Mouse (Mus musculus) Muller cell, postnatal 12 days (primary cell): ENCODE data around the gene Smarca2.
"Not testable (repeated sequence)": the region's sequence is repeated elsewhere in the genome, so short reads cannot be mapped to it uniquely, and the experiment has no call there.

Source experiments
- DNase-seq: peaks from one replicate; pipeline ENCODE4 v3.0.0-alpha.2; 2015; ENCODE audit errors: inconsistent ontology term

The Smarca2 gene

GRCm38 (mm10) chr19:26690516-26690915 lies 85.7 kb downstream of the Smarca2 start:
- DNase-seq, result no peak

GRCm38 (mm10) chr19:26697107-26697506 lies 92.3 kb downstream of the Smarca2 start:
- no peak for DNase-seq

DNA sequence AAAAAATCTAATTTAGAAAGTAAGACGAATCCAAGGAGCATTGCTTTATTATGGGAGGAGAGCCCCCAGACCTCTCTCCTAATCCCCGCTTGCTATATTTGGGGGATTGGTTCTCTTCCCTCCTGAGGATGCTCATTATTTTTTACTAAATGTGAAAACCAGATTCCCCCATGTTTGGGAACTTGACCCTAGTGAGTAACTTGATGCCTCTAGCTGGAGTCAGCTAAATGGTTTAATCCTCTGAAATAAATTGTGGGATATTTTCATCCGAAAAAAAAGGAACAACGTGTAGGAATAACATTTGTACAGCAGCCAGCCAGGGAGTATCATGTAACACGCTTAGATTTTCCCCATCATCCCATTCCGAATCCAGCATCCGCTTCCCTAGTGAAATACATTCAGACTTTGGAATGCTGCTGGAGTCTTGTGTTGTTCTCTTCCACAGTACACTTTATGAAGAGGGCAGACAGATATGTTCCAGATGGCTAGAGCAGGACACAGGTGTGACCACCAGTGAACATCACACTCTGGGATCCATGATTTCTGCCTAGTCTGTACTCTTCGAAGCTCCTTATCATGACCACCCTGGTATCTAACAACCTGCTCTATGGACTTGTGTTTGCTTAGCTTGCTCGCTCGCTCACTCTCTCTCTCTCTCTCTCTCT lies 99.8 kb downstream of the Smarca2 start:
- no peak for DNase-seq

- DNase-seq, result no peak
Observed at GRCm38 (mm10) chr19:26706910-26707309, 102.1 kb downstream of the Smarca2 start.

- DNase-seq, result no peak
Observed at GRCm38 (mm10) chr19:26709095-26709494, 104.2 kb downstream of the Smarca2 start.

DNA sequence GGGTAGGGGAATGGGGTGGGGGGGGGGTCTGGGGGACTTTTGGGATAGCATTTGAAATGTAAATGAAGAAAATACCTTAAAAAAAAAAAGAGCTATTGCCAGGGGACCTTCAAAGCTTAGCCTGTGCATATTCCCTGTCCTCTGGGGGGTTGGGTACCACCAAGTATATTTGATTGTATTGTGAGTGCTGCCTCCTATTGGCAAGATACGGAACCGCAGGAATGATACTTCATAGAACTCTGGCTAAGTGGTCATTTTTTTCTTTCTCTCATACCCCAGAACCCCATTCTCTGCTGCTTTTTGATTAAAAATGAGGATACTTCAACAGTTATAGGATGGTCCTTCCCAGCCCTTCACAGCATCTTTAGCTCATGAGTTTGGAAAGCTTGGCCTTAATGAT lies 106.4 kb downstream of the Smarca2 start:
- DNase-seq, result no peak

DNA sequence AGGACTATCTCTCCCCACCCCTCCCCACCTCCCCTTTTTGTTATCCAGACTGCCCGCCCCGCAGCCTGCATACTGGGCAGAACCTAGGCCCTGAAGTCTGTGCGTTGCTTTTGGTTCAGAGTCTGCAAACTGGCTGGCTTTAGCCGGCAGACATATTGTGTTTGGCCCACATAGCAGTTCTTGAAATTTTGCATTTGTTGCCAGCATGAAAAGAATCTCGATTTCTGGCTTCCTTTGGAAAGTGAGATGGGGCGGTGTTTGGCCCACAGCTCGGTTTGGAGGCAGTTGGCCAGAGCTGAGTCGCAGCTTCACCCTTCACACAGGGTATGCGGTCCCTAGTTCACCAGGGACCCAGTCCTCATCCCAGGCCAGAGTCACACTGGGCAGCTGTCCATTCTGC lies 111.4 kb downstream of the Smarca2 start:
- no peak for DNase-seq

DNA sequence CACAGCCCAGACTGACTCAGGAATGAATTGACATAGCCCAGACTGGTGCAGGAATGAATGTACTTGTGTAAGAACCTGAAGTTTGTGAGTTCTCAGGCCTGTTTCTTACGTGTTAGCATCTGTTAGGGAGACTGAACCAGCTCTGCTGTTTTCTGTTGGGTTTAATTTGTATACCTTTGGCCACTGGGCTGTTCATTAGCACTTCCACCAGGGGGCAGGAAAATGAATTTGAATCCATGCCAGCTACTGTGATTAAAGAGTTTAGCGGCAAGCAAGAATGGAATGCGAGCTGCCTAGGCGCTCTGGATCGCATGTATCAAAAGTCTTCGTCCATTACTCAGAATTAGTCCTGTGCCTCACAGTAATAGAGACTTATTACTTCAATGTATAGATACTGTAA lies 113.4 kb downstream of the Smarca2 start:
- DNase-seq, result peak; percentile 74

DNA sequence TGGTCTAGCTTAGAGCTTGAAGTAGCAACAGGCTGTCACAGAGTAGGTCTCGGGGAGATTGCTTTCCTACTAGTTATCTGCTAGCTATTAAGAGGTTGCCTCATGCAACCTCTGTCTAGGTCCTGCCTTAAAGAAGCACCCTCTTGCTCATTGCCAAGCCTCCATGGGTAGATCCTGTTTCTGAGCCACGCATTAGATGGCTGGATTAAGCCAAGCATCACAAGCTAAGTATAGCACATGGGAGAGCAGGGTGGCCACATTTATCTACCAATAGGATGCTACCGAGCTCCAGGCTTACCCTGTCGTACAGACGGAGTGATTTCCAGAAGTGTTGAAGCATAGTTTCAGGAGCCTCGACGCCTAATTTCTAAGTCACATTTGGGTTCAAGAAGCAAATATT lies 114.3 kb downstream of the Smarca2 start:
- no peak for DNase-seq

DNA sequence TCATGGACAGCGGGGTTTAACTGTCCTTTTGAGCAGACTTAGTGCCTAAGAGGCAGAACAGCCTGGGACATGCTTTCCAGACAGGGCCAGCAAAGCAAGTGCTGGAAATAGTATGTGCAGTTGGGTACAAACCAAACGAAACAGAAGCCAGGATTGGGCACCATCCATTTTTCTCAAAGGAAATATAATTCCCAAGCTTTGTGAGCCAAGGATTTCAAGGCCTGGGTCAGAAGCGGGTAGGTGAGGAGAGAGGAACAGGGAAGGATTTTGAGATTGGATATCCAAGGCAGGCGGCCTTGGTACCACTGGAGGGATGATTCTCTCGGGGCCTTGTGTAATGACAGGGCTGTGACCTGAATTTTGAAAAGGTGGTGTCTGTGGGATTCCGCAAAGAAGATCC lies 116.9 kb downstream of the Smarca2 start:
- DNase-seq, result no peak

GRCm38 (mm10) chr19:26723899-26724298 lies 119.0 kb downstream of the Smarca2 start:
- DNase-seq, result no peak

DNA sequence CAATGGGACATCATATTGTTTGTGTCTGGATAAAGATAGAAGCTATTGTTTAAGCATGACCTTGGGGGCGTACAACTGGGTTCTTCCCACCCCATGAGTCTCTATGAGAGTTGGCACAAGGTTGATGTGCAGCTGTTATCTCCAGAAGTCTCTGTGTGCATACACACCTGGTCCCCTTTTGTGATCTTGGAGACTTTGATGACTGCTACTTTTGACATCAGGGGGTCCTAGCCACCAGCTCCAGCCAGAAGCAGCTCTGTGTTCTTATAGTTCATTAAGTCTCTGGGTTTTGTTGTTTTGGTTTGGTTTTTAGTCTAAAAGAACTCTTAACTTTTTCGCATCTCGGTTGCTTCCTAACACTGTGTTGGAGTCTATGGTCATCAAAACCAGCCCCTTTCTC lies 119.8 kb downstream of the Smarca2 start:
- no peak for DNase-seq

- DNase-seq, result no peak
Observed at GRCm38 (mm10) chr19:26727796-26728195, 122.9 kb downstream of the Smarca2 start.

GRCm38 (mm10) chr19:26730486-26730885 lies 125.6 kb downstream of the Smarca2 start:
- DNase-seq, result no peak

DNA sequence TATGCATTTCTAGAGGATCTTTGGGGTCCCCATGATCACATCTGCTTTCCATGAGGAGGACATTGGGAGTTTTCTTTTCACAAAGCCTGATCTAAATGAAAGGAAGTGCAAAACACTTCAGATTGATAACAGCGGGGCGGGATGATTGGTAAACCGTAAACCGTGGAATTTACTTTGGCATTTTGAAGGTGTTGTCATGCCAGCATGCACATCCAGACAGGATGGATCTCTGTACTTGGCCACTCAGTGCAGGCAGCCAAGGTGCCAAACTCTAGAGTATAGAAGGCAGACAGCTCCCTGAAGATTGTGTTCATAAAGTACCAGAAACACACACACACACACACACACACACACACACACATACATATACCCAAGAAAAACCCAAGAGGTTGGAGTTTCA lies 126.3 kb downstream of the Smarca2 start:
- DNase-seq, result no peak

- DNase-seq, result peak; percentile 62
Observed at GRCm38 (mm10) chr19:26731809-26732208, 127.0 kb downstream of the Smarca2 start.

DNA sequence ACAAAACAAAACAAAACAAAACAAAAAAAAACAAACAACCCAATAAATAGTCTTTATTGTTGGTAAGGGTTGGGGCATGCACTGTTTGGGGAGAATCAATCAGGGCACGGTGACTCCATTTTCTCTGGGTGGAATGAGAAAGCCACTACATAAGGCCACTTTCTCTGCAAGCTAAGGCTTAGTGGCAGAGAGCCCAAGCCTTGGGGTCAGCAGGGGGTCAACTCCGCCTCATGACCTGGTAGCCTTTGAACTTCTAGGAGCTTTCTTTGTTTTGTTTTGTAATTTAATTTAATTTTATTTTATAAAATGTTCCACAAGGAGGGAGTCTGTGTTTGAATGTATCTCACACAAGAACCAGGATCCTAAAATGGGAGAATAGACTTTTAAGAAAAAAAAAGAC lies 128.2 kb downstream of the Smarca2 start:
- no peak for DNase-seq

- peak; percentile 64 for DNase-seq
Observed at GRCm38 (mm10) chr19:26733546-26734100, 128.8 kb downstream of the Smarca2 start.

GRCm38 (mm10) chr19:26734704-26735109 lies 129.9 kb downstream of the Smarca2 start:
- no peak for DNase-seq

- not testable (repeated sequence) for DNase-seq
Observed at GRCm38 (mm10) chr19:26745021-26745420, 140.2 kb downstream of the Smarca2 start.

GRCm38 (mm10) chr19:26745567-26745966 lies 140.7 kb downstream of the Smarca2 start:
- DNase-seq, result no peak

- DNase-seq, result no peak
Observed at GRCm38 (mm10) chr19:26746290-26746689, 141.4 kb downstream of the Smarca2 start.

DNA sequence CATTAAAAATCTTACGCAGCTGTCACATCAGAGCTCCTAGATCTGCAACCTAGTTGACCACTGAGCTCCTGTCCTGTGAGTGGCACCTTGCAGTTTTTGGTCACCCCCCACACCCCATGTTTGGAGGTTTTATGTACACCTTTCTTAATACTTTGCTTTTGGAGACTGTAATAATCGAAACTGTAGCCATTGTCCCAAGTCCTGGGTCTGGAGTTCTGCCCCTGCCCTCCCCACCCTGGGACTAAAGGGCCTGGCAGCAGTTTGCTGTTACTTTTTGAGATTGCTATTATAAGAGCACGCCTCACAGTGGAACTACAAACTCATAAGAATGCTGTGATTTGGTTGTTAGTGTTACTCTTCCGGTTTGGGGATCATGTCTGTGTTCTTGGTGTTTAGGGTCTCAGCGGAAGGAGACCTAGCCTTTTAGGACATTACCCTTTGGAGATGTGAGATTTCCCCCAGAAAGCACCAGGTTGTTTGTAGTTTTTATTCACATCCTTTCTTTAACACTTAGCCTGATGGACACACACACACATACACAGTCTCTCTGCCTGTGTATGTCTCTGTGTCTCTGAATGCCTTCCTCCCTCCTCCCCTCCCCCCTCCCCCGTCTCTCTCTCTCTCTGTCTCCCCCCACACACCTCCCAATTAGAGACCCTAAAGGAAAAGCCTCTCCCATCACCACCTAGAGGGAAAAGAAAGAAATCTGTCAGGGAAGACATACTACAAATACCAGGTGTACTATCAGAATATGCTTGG lies 142.0 kb downstream of the Smarca2 start:
- DNase-seq, result no peak
